Mouse (Mus musculus): ENCODE data around the gene Gm20388. TPM values are rescaled to one million over a fixed set of nuclear protein-coding genes. Genes with fewer than 3 reads are reported as not detected.
A peak's percentile ranks its signal among the peaks of the same experiment; 100 is the strongest.

Gm20388 gene
- polyA plus RNA-seq, 2 experiments, result 8.5 TPM; not detected in 1

DNA sequence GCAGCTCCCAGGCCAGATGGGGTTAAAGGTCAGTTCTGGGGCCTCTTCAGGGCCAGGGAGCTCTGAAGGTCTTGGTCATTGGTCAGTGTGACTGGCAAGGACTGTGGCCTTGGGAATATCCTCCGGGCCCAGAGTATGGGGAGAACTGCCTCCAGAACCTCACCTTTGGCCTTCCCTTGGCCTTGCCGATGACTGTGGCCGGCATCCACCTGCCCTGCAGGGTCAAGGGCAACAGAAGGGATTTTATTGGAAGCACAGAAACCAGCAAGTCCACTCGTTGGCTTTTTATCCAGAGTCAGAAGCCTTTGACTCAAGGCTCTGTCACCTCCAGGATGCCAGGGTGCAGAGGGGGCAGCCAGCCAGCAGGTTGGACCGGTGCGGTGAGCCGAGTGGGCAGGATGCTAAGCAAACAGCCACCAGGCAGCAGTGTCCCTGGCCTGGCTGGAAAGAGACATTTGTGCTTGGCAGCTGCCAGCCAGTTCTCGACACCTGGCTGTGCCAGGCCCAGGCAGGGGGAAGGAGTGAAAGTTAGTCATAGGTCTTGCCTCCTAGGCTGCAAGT, 590.1 kb downstream of the Gm20388 start:
- 73% methylated on average over 8 of the region's 8 CpGs for WGBS (ENCODE audit: insufficient replicate concordance)

DNA sequence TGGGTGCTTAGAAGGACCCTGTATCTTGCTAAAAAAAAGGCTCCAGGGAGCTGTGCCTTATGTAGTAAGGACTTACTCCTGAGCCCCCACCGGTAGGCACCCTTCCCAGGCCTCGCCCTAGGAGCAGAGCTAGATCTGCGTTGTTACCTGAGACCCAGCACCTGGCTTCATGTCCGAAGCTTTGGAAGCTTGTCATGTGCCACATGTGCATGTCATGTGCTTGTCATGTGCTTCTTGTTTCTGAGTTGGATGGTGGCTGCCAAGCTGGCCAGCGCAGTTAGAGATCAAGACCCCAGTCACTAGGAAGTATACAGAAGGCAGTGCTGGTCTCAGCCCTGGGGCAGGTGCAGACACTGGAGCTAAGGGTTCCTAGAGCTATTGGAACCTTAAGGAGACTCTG, 590.8 kb downstream of the Gm20388 start:
- H3K4me2 ChIP-seq (ENCODE audit: low read depth), result no peak overlapping the region
- DNase-seq (ENCODE audit: low read depth in 3 of 3, low spot score in 3 of 3), result no peak
- 77% methylated on average over 5 of the region's 5 CpGs for WGBS (ENCODE audit: insufficient replicate concordance)
- no peaks in the 10 kb centered on the region for H3K9me3 ChIP-seq (ENCODE audit: control insufficient read depth, low read length)
- H3K27me3 ChIP-seq (ENCODE audit: control insufficient read depth, insufficient read depth, low read length), result no peaks in the 10 kb centered on the region
- H3K9ac ChIP-seq (replicated peaks), result no peak overlapping the region
- ATAC-seq (ENCODE audit: insufficient read depth), result no peak
- H3K4me1 ChIP-seq (replicated peaks; ENCODE audit: control insufficient read depth in 2 of 2, insufficient read depth in 2 of 2, low read length in 1 of 2), result peaks cover 55 to 64% of the 10 kb centered on the region in 2 experiments
- H3K36me3 ChIP-seq (replicated peaks; ENCODE audit: control insufficient read depth, insufficient read depth, low read depth), result no peaks in the 10 kb centered on the region; the same call in 1 of the 2 replicates
- H3K4me3 ChIP-seq (ENCODE audit: insufficient read depth in 1 of 2, low read depth in 2 of 2, low read length in 2 of 2), result no peak overlapping the region
- TF ChIP-seq EP300 (IDR thresholded peaks at IDR 0.05; ENCODE audit: low read depth) (no peak), CTCF (IDR thresholded peaks at IDR 0.05; ENCODE audit: low read depth) (no peak)
- H3K27ac ChIP-seq, result no peak overlapping the region

More for the DNA sequence above, 590.1 kb downstream of the Gm20388 start:
- H3K27me3 ChIP-seq (ENCODE audit: control insufficient read depth, insufficient read depth, low read length), result no peaks in the 10 kb centered on the region
- H3K9ac ChIP-seq (replicated peaks), result no peak overlapping the region
- no peak overlapping the region for H3K4me3 ChIP-seq (ENCODE audit: insufficient read depth in 1 of 2, low read depth in 2 of 2, low read length in 2 of 2)
- no peak overlapping the region for H3K4me2 ChIP-seq (ENCODE audit: low read depth)
- H3K36me3 ChIP-seq (replicated peaks; ENCODE audit: control insufficient read depth, insufficient read depth, low read depth), result no peaks in the 10 kb centered on the region; the same call in 1 of the 2 replicates
- TF ChIP-seq EP300 (IDR thresholded peaks at IDR 0.05; ENCODE audit: low read depth), result no peak
- no peak; the same call in 1 of the 2 replicates for TF ChIP-seq CTCF (IDR thresholded peaks at IDR 0.05; ENCODE audit: low read depth)
- peaks cover 55 to 66% of the 10 kb centered on the region in 2 experiments for H3K4me1 ChIP-seq (replicated peaks; ENCODE audit: control insufficient read depth in 2 of 2, insufficient read depth in 2 of 2, low read length in 1 of 2)
- no peaks in the 10 kb centered on the region for H3K9me3 ChIP-seq (ENCODE audit: control insufficient read depth, low read length)
- ATAC-seq (ENCODE audit: insufficient read depth) (no peak), DNase-seq (ENCODE audit: low read depth in 3 of 3, low spot score in 3 of 3) (no peak)
- H3K27ac ChIP-seq, result no peak overlapping the region; the same call in 1 of the 2 replicates

DNA sequence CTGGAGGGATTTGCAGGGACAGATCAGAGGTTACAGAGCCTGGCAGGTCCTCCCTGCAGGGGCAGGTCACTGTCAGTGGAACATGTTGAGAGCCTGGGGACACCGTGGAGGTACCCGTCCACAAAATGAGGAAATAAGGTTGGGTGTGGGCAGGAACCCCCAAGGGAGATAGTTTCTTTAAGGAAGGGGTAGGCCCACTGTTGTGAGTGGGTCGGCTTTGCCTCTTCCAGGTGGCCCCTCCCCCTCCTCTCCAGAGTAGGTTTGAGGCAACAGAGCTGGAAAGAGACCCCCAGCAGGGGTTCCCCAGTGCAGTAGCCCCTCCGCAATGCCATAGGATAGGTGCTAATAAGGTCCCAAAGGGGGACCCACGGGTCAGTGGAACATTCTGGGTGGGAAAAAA, 591.8 kb downstream of the Gm20388 start:
- H3K9ac ChIP-seq (replicated peaks), result no peak overlapping the region
- ATAC-seq (ENCODE audit: insufficient read depth) (no peak), DNase-seq (ENCODE audit: low read depth in 3 of 3, low spot score in 3 of 3) (no peak)
- peaks cover 49 to 55% of the 10 kb centered on the region in 2 experiments for H3K4me1 ChIP-seq (replicated peaks; ENCODE audit: control insufficient read depth in 2 of 2, insufficient read depth in 2 of 2, low read length in 1 of 2)
- 33% methylated on average over 5 of the region's 5 CpGs for WGBS (ENCODE audit: insufficient replicate concordance)
- no peaks in the 10 kb centered on the region; the same call in 1 of the 2 replicates for H3K36me3 ChIP-seq (replicated peaks; ENCODE audit: control insufficient read depth, insufficient read depth, low read depth)
- no peak overlapping the region; the same call in 1 of the 2 replicates for H3K4me2 ChIP-seq (ENCODE audit: low read depth)
- no peaks in the 10 kb centered on the region for H3K9me3 ChIP-seq (ENCODE audit: control insufficient read depth, low read length)
- TF ChIP-seq CTCF (IDR thresholded peaks at IDR 0.05; ENCODE audit: low read depth) (no peak), EP300 (IDR thresholded peaks at IDR 0.05; ENCODE audit: low read depth) (no peak)
- H3K4me3 ChIP-seq (ENCODE audit: insufficient read depth in 1 of 2, low read depth in 2 of 2, low read length in 2 of 2), result no peak overlapping the region
- H3K27ac ChIP-seq, result no peak overlapping the region
- H3K27me3 ChIP-seq (ENCODE audit: control insufficient read depth, insufficient read depth, low read length), result no peaks in the 10 kb centered on the region

DNA sequence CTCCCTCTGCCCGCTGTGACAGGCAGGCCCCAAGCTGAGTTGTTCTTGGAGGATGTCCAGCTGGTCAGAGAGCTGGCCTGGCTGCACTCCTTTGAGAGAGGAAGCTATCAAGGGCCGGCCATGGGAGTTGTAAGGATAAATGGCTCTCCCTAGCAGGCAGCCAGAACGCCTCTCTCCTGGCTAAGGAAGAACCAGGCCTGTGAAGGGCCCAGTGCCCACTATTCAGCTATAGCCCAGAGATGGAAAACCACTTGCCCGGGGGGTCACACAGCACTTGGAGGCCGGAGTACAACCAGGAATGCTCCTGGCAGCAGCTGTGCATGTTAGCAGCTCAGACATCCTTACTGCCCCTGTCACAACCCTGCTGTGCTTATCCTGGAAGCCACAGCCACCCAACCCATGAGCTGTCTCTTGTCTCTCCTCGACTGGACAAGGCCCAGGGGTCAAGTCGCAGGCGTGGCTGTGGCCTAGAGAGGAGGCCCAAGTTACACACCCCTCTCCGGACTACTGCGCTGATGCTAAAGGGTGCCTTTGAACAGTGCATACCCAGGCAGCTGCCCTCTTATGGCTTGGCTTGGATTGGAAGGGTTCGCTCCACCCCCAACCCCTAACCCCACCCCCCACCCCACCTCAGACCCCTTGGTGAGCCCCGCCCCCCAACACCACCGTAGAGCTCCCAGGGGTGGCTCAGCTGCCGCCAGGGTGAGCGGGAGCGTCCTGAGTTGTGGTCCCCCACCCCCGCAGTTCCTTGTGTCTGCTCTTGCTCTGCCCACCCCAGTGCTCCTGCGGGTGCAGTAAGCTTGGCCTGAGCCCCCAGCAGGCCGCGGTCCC, 593.8 kb downstream of the Gm20388 start:
- H3K9me3 ChIP-seq (ENCODE audit: control insufficient read depth, low read length), result no peaks in the 10 kb centered on the region
- ATAC-seq (ENCODE audit: insufficient read depth) (no peak), DNase-seq (ENCODE audit: low read depth in 3 of 3, low spot score in 3 of 3) (no peak)
- 20% methylated on average over 20 of the region's 20 CpGs for WGBS (ENCODE audit: insufficient replicate concordance)
- TF ChIP-seq CTCF (IDR thresholded peaks at IDR 0.05; ENCODE audit: low read depth) (no peak), EP300 (IDR thresholded peaks at IDR 0.05; ENCODE audit: low read depth) (no peak)
- H3K4me1 ChIP-seq (replicated peaks; ENCODE audit: control insufficient read depth in 2 of 2, insufficient read depth in 2 of 2, low read length in 1 of 2), result peaks cover 38 to 47% of the 10 kb centered on the region in 2 experiments
- H3K36me3 ChIP-seq (replicated peaks; ENCODE audit: control insufficient read depth, insufficient read depth, low read depth), result no peaks in the 10 kb centered on the region; the same call in 1 of the 2 replicates
- H3K9ac ChIP-seq (replicated peaks), result 0 out of 2 replicates have a peak overlapping the region, but pooled peaks have one; percentile 29
- peak overlapping the region; percentile 46 for H3K4me2 ChIP-seq (ENCODE audit: low read depth)
- H3K27ac ChIP-seq, result no peak overlapping the region
- H3K4me3 ChIP-seq (ENCODE audit: insufficient read depth in 1 of 2, low read depth in 2 of 2, low read length in 2 of 2), result 0 out of 4 replicates have a peak overlapping the region, but pooled peaks of 1 of the 2 experiments have one; percentile 26
- no peaks in the 10 kb centered on the region for H3K27me3 ChIP-seq (ENCODE audit: control insufficient read depth, insufficient read depth, low read length)

DNA sequence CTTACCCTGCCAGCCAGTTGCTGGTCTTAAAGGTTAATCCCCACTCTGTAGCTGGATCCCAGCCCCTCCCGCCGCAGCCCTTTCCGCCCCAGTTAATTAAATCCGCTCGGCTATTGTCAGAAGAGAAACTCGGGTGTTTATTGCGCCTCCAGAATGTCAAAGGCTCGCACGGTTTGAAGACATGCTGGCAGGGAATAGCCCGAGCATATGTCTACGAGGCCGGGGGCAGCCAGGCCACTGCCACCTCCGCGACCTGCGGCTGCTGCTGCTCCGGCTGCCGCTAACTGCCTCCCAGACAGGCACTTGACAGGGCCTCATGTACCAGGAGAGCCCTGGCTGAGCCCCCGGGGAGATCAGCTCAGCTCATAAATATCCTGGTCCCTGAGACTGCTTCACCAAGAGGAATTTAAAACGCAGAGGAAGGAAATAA, 594.5 kb downstream of the Gm20388 start:
- H3K9me3 ChIP-seq (ENCODE audit: control insufficient read depth, low read length), result no peaks in the 10 kb centered on the region
- 0 out of 4 replicates have a peak overlapping the region, but pooled peaks of 1 of the 2 experiments have one; percentile 26 for H3K4me3 ChIP-seq (ENCODE audit: insufficient read depth in 1 of 2, low read depth in 2 of 2, low read length in 2 of 2)
- TF ChIP-seq CTCF (IDR thresholded peaks at IDR 0.05; ENCODE audit: low read depth) (no peak), EP300 (IDR thresholded peaks at IDR 0.05; ENCODE audit: low read depth) (no peak)
- no peak for ATAC-seq (ENCODE audit: insufficient read depth)
- no peaks in the 10 kb centered on the region for H3K27me3 ChIP-seq (ENCODE audit: control insufficient read depth, insufficient read depth, low read length)
- H3K27ac ChIP-seq, result no peak overlapping the region
- H3K36me3 ChIP-seq (replicated peaks; ENCODE audit: control insufficient read depth, insufficient read depth, low read depth), result no peaks in the 10 kb centered on the region; the same call in 1 of the 2 replicates
- H3K4me2 ChIP-seq (ENCODE audit: low read depth), result peak overlapping the region; percentile 46
- peaks cover 39 to 46% of the 10 kb centered on the region in 2 experiments for H3K4me1 ChIP-seq (replicated peaks; ENCODE audit: control insufficient read depth in 2 of 2, insufficient read depth in 2 of 2, low read length in 1 of 2)
- DNase-seq (ENCODE audit: low read depth in 3 of 3, low spot score in 3 of 3), result no peak
- 0 out of 2 replicates have a peak overlapping the region, but pooled peaks have one; percentile 29 for H3K9ac ChIP-seq (replicated peaks)
- whole genome bisulfite sequencing (ENCODE audit: insufficient replicate concordance), result 23% methylated on average over 19 of the region's 19 CpGs

Measured in liver, embryonic 14.5 days (tissue).